Mouse (Mus musculus) midbrain, embryonic 14.5 days (tissue): Measurements from ENCODE around the gene Brap. TPM values are rescaled to one million over a fixed set of nuclear protein-coding genes. Genes with fewer than 3 reads are reported as not detected.
"Not testable (repeated sequence)": the region's sequence is repeated elsewhere in the genome, so short reads cannot be mapped to it uniquely, and the experiment has no call there.

ENCODE experiments used
- ATAC-seq: fragments of 200-750 bp; cut with Nextera tagmentation; 2 replicates; pipeline ENCODE4 v1.8.0; 2017; ENCODE audit warnings: moderate number of reproducible peaks, moderate library complexity; ENCODE audit not compliant: low FRiP score, low TSS enrichment
- DNase-seq: peaks from one replicate; pipeline ENCODE4 v3.0.0-alpha.2; 2015
- H3K27ac ChIP-seq: fragments of 300-500 bp; sonication (generic); replicated peaks from 2 replicates; pipeline ENCODE4 v1.5.1; 2014; ENCODE audit warnings: mild to moderate bottlenecking, low read depth, low read length, moderate library complexity
- H3K27me3 ChIP-seq: fragments of 300-500 bp; sonication (generic); 2 replicates; pipeline ENCODE4 v1.6.1; 2014; ENCODE audit warnings: low read length, control low read depth, mixed read lengths; ENCODE audit not compliant: control insufficient read depth, insufficient read depth
- H3K36me3 ChIP-seq: fragments of 300-500 bp; sonication (generic); 2 replicates; pipeline ENCODE4 v1.6.1; 2014; ENCODE audit warnings: low read length, control low read depth; ENCODE audit not compliant: control insufficient read depth, insufficient read depth
- H3K4me1 ChIP-seq: fragments of 300-500 bp; sonication (generic); 2 replicates; pipeline ENCODE4 v1.6.1; 2014; ENCODE audit warnings: mild to moderate bottlenecking, antibody characterized with exemption, low read length, control low read depth; ENCODE audit not compliant: control insufficient read depth, insufficient read depth
- H3K4me2 ChIP-seq: fragments of 300-500 bp; sonication (generic); 2 replicates; pipeline ENCODE4 v1.6.1; 2014; ENCODE audit warnings: mild to moderate bottlenecking, low read length, moderate library complexity
- H3K4me3 ChIP-seq: fragments of 300-500 bp; sonication (generic); replicated peaks from 2 replicates; pipeline ENCODE4 v1.5.1; 2014; ENCODE audit warnings: low read depth, low read length
- H3K9ac ChIP-seq: fragments of 300-500 bp; sonication (generic); replicated peaks from 2 replicates; pipeline ENCODE4 v1.6.1; 2014; ENCODE audit warnings: mild to moderate bottlenecking, low read length, moderate library complexity
- H3K9me3 ChIP-seq: fragments of 300-500 bp; sonication (generic); 2 replicates; pipeline ENCODE4 v1.6.1; 2016; ENCODE audit warnings: low read length, control low read depth, mixed read lengths; ENCODE audit not compliant: control insufficient read depth
- WGBS: fragments of 180-500 bp; shearing (Covaris S2); extraction: QIAGEN DNeasy Blood & Tissue Kit; methylation state at CpG from one replicate; pipeline ENCODE4 v1.1.7; 2014; 5-methylcytosine and 5-hydroxymethylcytosine counted together
- polyA plus RNA-seq: library from polyadenylated mRNA; unstranded; fragments of >200 nt; fragmentation: Nextera tagmentation; extraction: Ambion mirVana; gene quantifications from 2 replicates; pipeline ENCODE4 v1.2.1, GENCODE M21; 2014

Brap gene
- polyA plus RNA-seq, 1 experiment from 2014 or later = 47.6 TPM

- no peak overlapping the region for H3K4me3 ChIP-seq
- WGBS = 84% methylated on average over 15 of the region's 15 CpGs
- no peaks in the 10 kb centered on the region for H3K9me3 ChIP-seq
- H3K4me1 ChIP-seq = no peaks in the 10 kb centered on the region
- ATAC-seq = no peak
- H3K27ac ChIP-seq = no peak overlapping the region
- H3K27me3 ChIP-seq = no peaks in the 10 kb centered on the region
- H3K9ac ChIP-seq = no peak overlapping the region
- H3K36me3 ChIP-seq = peaks cover 58% of the 10 kb centered on the region
- no peak for DNase-seq
- H3K4me2 ChIP-seq = no peak overlapping the region
Observed at GRCm38 (mm10) chr5:121686113-121686898, 25.9 kb downstream of the Brap start.

GRCm38 (mm10) chr5:121690482-121691211 is 30.3 kb downstream of the Brap start:
- DNase-seq = no peak
- no peaks in the 10 kb centered on the region for H3K4me1 ChIP-seq
- WGBS = 84% methylated on average over 7 of the region's 7 CpGs
- H3K27me3 ChIP-seq = no peaks in the 10 kb centered on the region
- H3K27ac ChIP-seq = no peak overlapping the region
- H3K9me3 ChIP-seq = no peaks in the 10 kb centered on the region
- H3K4me3 ChIP-seq = no peak overlapping the region
- ATAC-seq = no peak
- no peak overlapping the region for H3K4me2 ChIP-seq
- peaks cover 17% of the 10 kb centered on the region for H3K36me3 ChIP-seq
- H3K9ac ChIP-seq = no peak overlapping the region

GRCm38 (mm10) chr5:121691436-121691835 is 31.1 kb downstream of the Brap start:
- not testable (repeated sequence) for H3K9ac ChIP-seq, H3K36me3 ChIP-seq, H3K27me3 ChIP-seq, ATAC-seq, H3K4me2 ChIP-seq, DNase-seq, H3K9me3 ChIP-seq, H3K27ac ChIP-seq, H3K4me3 ChIP-seq, H3K4me1 ChIP-seq
- WGBS = 90% methylated on average over 7 of the region's 7 CpGs

- Histone ChIP-seq H3K4me1 (no peaks in the 10 kb centered on the region), H3K4me3 (no peak overlapping the region), H3K9me3 (no peaks in the 10 kb centered on the region), H3K27ac (no peak overlapping the region), H3K4me2 (no peak overlapping the region), H3K9ac (no peak overlapping the region), H3K36me3 (no peaks in the 10 kb centered on the region), H3K27me3 (no peaks in the 10 kb centered on the region)
- DNase-seq (no peak), ATAC-seq (no peak)
- WGBS = 75% methylated on average over 4 of the region's 4 CpGs
Observed at GRCm38 (mm10) chr5:121692897-121693296, 32.5 kb downstream of the Brap start.

- Histone ChIP-seq H3K4me1 (no peaks in the 10 kb centered on the region), H3K9me3 (no peaks in the 10 kb centered on the region), H3K36me3 (no peaks in the 10 kb centered on the region), H3K4me3 (no peak overlapping the region), H3K4me2 (no peak overlapping the region), H3K27ac (no peak overlapping the region), H3K27me3 (no peaks in the 10 kb centered on the region), H3K9ac (no peak overlapping the region)
- ATAC-seq (no peak), DNase-seq (no peak)
- 45% methylated on average over 6 of the region's 6 CpGs for WGBS
Observed at GRCm38 (mm10) chr5:121696761-121697160, 36.4 kb downstream of the Brap start.

GRCm38 (mm10) chr5:121699891-121700290 is 39.5 kb downstream of the Brap start:
- no peak overlapping the region for H3K9ac ChIP-seq
- no peak overlapping the region for H3K27ac ChIP-seq
- no peaks in the 10 kb centered on the region for H3K36me3 ChIP-seq
- DNase-seq (no peak), ATAC-seq (no peak)
- no peaks in the 10 kb centered on the region for H3K27me3 ChIP-seq
- no peak overlapping the region for H3K4me2 ChIP-seq
- H3K4me3 ChIP-seq = no peak overlapping the region
- 49% methylated on average over 5 of the region's 5 CpGs for WGBS
- no peaks in the 10 kb centered on the region for H3K4me1 ChIP-seq
- no peaks in the 10 kb centered on the region for H3K9me3 ChIP-seq

GRCm38 (mm10) chr5:121700496-121700895 is 40.1 kb downstream of the Brap start:
- Histone ChIP-seq H3K9me3 (no peaks in the 10 kb centered on the region), H3K4me1 (no peaks in the 10 kb centered on the region), H3K27ac (no peak overlapping the region), H3K9ac (no peak overlapping the region), H3K4me3 (no peak overlapping the region), H3K27me3 (no peaks in the 10 kb centered on the region), H3K4me2 (no peak overlapping the region), H3K36me3 (no peaks in the 10 kb centered on the region)
- ATAC-seq (no peak), DNase-seq (no peak)
- 28% methylated on average over 11 of the region's 11 CpGs for WGBS

- Histone ChIP-seq H3K4me2 (no peak overlapping the region), H3K27me3 (no peaks in the 10 kb centered on the region)
Observed at GRCm38 (mm10) chr5:121701111-121701769, 40.9 kb downstream of the Brap start.

More at GRCm38 (mm10) chr5:121701111-121701769, 40.9 kb downstream of the Brap start:
- 68% methylated on average over 8 of the region's 8 CpGs for WGBS
- no peaks in the 10 kb centered on the region for H3K4me1 ChIP-seq
- no peak for DNase-seq
- no peak overlapping the region for H3K9ac ChIP-seq
- no peak for ATAC-seq
- no peak overlapping the region for H3K27ac ChIP-seq
- H3K9me3 ChIP-seq = no peaks in the 10 kb centered on the region
- no peak overlapping the region for H3K4me3 ChIP-seq
- no peaks in the 10 kb centered on the region for H3K36me3 ChIP-seq
